1 mouse cellular context compared by ENCODE assay signal in the genomic region with DNA sequence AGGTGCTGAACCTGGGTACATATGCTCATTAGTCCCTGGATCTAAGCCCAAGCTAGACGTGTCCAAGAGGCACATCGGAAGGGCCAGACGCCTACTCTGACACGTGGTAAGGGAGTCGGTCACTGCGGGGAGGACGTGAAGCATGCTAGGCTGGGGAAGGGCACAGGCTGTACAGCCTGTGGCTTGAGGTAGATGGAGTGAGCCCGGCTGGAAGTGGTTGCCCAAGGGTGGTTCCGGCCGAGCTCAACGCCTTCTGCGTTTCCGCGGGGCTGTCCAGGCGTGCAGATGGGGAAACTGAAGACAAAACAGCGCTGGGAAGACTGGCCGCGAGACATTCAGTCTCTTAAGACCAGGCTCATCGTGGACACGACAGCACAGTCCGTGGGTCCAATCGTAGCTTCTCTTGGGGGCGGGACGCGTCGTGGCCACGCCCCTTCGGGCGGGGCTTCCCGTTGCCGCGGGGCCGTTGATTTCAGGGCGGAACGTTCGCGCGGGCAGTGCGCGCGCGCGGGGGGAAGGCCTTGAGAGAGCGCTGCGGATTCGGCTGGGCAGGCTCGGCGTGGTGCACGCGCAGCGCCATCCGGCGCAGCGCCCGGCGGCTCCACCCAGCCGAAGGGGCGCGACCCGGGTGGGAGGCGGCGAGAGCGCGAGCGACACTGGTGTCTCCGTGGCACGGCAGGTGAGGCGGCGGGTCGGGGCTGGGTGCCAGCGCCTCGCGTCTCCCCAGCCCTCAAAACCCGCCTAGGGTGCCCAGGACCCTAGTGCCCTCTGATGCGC.
TF ChIP-seq lines count a peak whose summit lies in the region.

No protein-coding gene starts in this region.

TF ChIP-seq in MEL, 35 proteins besides CTCF, POLR2A, EP300 and RAD21 (continued from another document):
- no peak for TF ChIP-seq ZKSCAN1 (IDR thresholded peaks at IDR 0.05; ENCODE audit: low read depth, low read length)
- peak; percentile 82; the same call in 1 of the 2 replicates for TF ChIP-seq MAZ (IDR thresholded peaks at IDR 0.05; ENCODE audit: low read depth, low read length)
- TF ChIP-seq MAX (IDR thresholded peaks at IDR 0.05; ENCODE audit: low read length): peak; percentile 67; the same call in 1 of the 2 replicates
- TF ChIP-seq ELF1 (IDR thresholded peaks at IDR 0.05; ENCODE audit: low read depth, low read length): peak; percentile 59; the same call in 1 of the 2 replicates
- TF ChIP-seq MYC (IDR thresholded peaks at IDR 0.05; ENCODE audit: low read depth, low read length): peak; percentile 96
- peak; percentile 77; the same call in 1 of the 2 replicates for TF ChIP-seq SIN3A (IDR thresholded peaks at IDR 0.05; ENCODE audit: low read length)
- peak; percentile 92 for TF ChIP-seq NELFE (IDR thresholded peaks at IDR 0.05; ENCODE audit: low read depth, low read length)
- TF ChIP-seq USF1 (IDR thresholded peaks at IDR 0.05; ENCODE audit: low read depth, low read length): peak; percentile 32; the same call in 1 of the 2 replicates
- 0 out of 2 replicates have a peak, but pooled peaks have one; percentile 18 for TF ChIP-seq RCOR1 (IDR thresholded peaks at IDR 0.05; ENCODE audit: low read depth, low read length)
- TF ChIP-seq POLR2AphosphoS5 (IDR thresholded peaks at IDR 0.05; ENCODE audit: borderline replicate concordance, low read depth, low read length): 0 out of 2 replicates have a peak, but pooled peaks have one; percentile 24
- TF ChIP-seq TCF12 (IDR thresholded peaks at IDR 0.05; ENCODE audit: low read depth, low read length): peak; percentile 71
- peak; percentile 85 for TF ChIP-seq NRF1 (IDR thresholded peaks at IDR 0.05; ENCODE audit: insufficient read depth, low read depth, low read length, poor library complexity, severe bottlenecking)
